Mouse (Mus musculus) adipose tissue, adult 10 weeks (tissue): ENCODE results near the gene Atad1. TPM values are rescaled to one million over a fixed set of nuclear protein-coding genes. Genes with fewer than 3 reads are reported as not detected.

Experiments
- polyA plus RNA-seq: library from polyadenylated mRNA; stranded (reverse); fragments of 350-450 nt; fragmentation: Illumina TruSeq; extraction: RNeasy Lipid Tissue Mini Kit (QIAGEN cat#74804); gene quantifications from one replicate; pipeline ENCODE4 v1.2.3, GENCODE M21; 2014; ENCODE audit warnings: low read depth, low replicate concordance

The Atad1 gene
- 52.4 TPM for polyA plus RNA-seq

GRCm38 (mm10) chr19:32739686-32740085 lies at the start of gene Atad1:
TSS of gene Atad1 (minus strand) at chr19:32739786.

GRCm38 (mm10) chr19:32756900-32757725 lies 17.5 kb upstream of the Atad1 start, which contains the start of gene Pten:
TSS of gene Pten (plus strand) at chr19:32757497.

Other genes starting within 250 kb of the Atad1 start
- gene Papss2, start 144.0 kb downstream of the Atad1 start, polyA plus RNA-seq: 22.5 TPM
- gene Pten, start 17.7 kb upstream of the Atad1 start, polyA plus RNA-seq: 35.2 TPM